Mouse (Mus musculus) liver, embryonic 14.5 days (tissue): ENCODE results near the gene L1cam. TPM values are rescaled to one million over a fixed set of nuclear protein-coding genes. Genes with fewer than 3 reads are reported as not detected.

Experiments
- ATAC-seq: fragments of 200-750 bp; cut with Nextera tagmentation; 2 replicates; pipeline ENCODE4 v1.8.0; 2017; ENCODE audit warnings: moderate number of reproducible peaks, mild to moderate bottlenecking, moderate library complexity; ENCODE audit not compliant: insufficient read depth
- DNase-seq, 3 experiments: peaks; one replicate each; pipeline ENCODE4 v3.0.0-alpha.2; 2012 to 2013; ENCODE audit warnings: low read depth in 3 of 3, low spot score in 3 of 3
- H3K27ac ChIP-seq: fragments of 300-500 bp; sonication (generic); 2 replicates; pipeline ENCODE4 v1.5.1; 2014; ENCODE audit warnings: moderate library complexity, mild to moderate bottlenecking, control low read depth, inconsistent platforms
- H3K27me3 ChIP-seq: fragments of 300-500 bp; sonication (generic); 2 replicates; pipeline ENCODE4 v1.6.1; 2014; ENCODE audit warnings: mild to moderate bottlenecking, low read length, moderate library complexity; ENCODE audit not compliant: control insufficient read depth, insufficient read depth
- H3K36me3 ChIP-seq: fragments of 300-500 bp; sonication (generic); replicated peaks from 2 replicates; pipeline ENCODE4 v1.6.1; 2014; ENCODE audit warnings: low read depth; ENCODE audit not compliant: control insufficient read depth, insufficient read depth
- H3K4me1 ChIP-seq, 2 experiments: fragments of 200-500 bp in 1 of 2; fragments of 300-500 bp in 1 of 2; sonication (generic) in 1 of 2; replicated peaks; 2 replicates each; pipeline ENCODE4 v1.6.1; 2012 to 2014; ENCODE audit warnings: antibody characterized with exemption in 1 of 2, inconsistent platforms in 1 of 2, low read length in 1 of 2; ENCODE audit not compliant: control insufficient read depth in 2 of 2, insufficient read depth in 2 of 2
- H3K4me2 ChIP-seq: fragments of 300-500 bp; sonication (generic); 2 replicates; pipeline ENCODE4 v1.6.1; 2014; ENCODE audit warnings: low read depth, mild to moderate bottlenecking, control low read depth, moderate library complexity
- H3K4me3 ChIP-seq, 2 experiments: fragments of 200-500 bp in 1 of 2; fragments of 300-500 bp in 1 of 2; sonication (generic) in 1 of 2; 2 replicates each; pipeline ENCODE4 v1.5.1; 2012 to 2014; ENCODE audit warnings: low read depth in 2 of 2, low read length in 2 of 2, mild to moderate bottlenecking in 2 of 2, control low read depth in 1 of 2, inconsistent platforms in 1 of 2, moderate library complexity in 1 of 2; ENCODE audit not compliant: insufficient read depth in 1 of 2
- H3K9ac ChIP-seq: fragments of 300-500 bp; sonication (generic); replicated peaks from 2 replicates; pipeline ENCODE4 v1.6.1; 2014; ENCODE audit warnings: mild to moderate bottlenecking, control low read depth, moderate library complexity
- H3K9me3 ChIP-seq: fragments of 300-500 bp; sonication (generic); 2 replicates; pipeline ENCODE4 v1.6.1; 2016; ENCODE audit warnings: low read length, mixed read lengths; ENCODE audit not compliant: control insufficient read depth
- CTCF ChIP-seq: IDR thresholded peaks from 2 replicates; pipeline ENCODE4 v1.5.1; 2016; ENCODE audit warnings: antibody characterized with exemption, low read depth, control low read depth
- EP300 ChIP-seq: IDR thresholded peaks from 2 replicates; pipeline ENCODE4 v1.6.1; 2016; ENCODE audit warnings: antibody characterized with exemption, low read depth
- WGBS: fragments of 180-500 bp; shearing (Covaris S2); extraction: QIAGEN DNeasy Blood & Tissue Kit; methylation state at CpG from one replicate; pipeline ENCODE4 v1.1.7; 2014; ENCODE audit not compliant: insufficient replicate concordance; 5-methylcytosine and 5-hydroxymethylcytosine counted together
- polyA plus RNA-seq, 2 experiments: library from polyadenylated mRNA; depleted of rRNA in 1 of 2; stranded (reverse) in 1 of 2; unstranded in 1 of 2; fragments of >200 nt; fragmentation: Nextera tagmentation in 1 of 2; extraction: Ambion mirVana in 1 of 2; gene quantifications; 2 replicates each; pipeline versions ENCODE4 v1.2.1 to v1.2.3; 2012 to 2014

Gene L1cam
- polyA plus RNA-seq, 2 experiments, result 0.18 to 0.20 TPM

DNA sequence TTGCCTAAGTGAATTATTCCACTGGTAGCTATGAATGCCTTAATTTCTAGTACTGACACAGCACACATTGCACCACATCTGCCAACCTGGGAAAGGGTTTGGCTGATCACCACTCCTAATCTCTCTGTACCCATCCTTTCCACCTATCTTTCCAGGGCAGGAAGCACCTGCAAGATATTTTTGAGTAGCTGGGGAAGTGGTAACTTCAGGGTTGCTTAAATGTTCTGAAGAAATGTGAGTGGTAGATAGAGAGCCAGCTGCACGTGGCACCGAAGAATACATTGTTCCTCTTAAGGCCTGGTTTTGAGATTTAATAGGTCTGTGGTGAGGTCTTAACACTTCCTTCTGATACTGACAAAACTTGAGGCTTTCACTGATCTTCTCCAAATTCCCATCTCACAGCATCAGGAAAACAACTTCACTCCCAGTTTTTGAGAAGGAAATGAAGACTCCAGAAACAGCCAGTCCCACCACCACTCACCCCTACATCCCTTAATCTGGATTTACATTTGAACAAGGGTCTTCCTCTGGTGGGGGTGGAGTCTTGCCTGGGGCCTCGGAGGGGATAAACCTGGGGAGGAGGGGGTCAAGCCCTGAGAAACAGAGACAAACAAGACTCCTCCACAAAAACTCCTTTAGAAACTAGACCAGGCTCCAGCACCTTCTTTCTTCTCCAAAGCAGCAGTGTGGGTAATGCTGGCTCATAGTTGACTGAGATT lies 79.2 kb downstream of the L1cam start:
- no peak overlapping the region for H3K9ac ChIP-seq
- no peaks in the 10 kb centered on the region for H3K36me3 ChIP-seq
- ATAC-seq, result no peak
- no peak overlapping the region for H3K27ac ChIP-seq
- TF ChIP-seq CTCF (no peak), EP300 (no peak)
- H3K9me3 ChIP-seq, result no peaks in the 10 kb centered on the region
- peaks cover 0 to 4% of the 10 kb centered on the region in 2 experiments; a peak in 1 of 4 replicates for H3K4me1 ChIP-seq
- H3K4me2 ChIP-seq, result no peak overlapping the region
- no peak overlapping the region for H3K4me3 ChIP-seq
- H3K27me3 ChIP-seq, result no peaks in the 10 kb centered on the region
- DNase-seq, result no peak
- 8% methylated on average over 3 of the region's 3 CpGs for WGBS

DNA sequence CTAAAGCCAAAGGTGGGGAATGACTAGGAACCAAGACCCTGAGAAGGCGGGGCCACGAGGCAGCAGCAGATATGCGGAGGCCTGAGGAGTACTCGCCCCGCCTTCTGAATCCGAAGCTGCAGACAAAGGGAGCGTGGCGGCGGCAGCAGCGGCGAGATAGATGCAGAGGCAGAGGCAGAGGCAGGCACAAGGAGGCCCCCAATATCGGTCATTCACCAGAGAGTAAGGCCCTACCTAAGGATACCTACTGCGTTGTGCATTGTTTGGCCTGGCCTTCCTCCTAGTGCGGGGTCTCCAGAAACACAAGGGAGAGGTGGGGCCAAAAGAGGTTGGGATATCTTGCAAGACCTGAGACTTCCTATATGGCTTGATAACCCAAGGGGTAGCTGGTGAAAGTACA lies 80.8 kb downstream of the L1cam start:
- H3K9ac ChIP-seq, result no peak overlapping the region
- no peak for DNase-seq
- H3K4me3 ChIP-seq, result no peak overlapping the region
- no peaks in the 10 kb centered on the region for H3K36me3 ChIP-seq
- H3K4me2 ChIP-seq, result no peak overlapping the region
- no peaks in the 10 kb centered on the region for H3K9me3 ChIP-seq
- H3K4me1 ChIP-seq, result peaks cover 0 to 4% of the 10 kb centered on the region in 2 experiments; a peak in 1 of 4 replicates
- WGBS, result 10% methylated on average over 14 of the region's 14 CpGs
- no peak for ATAC-seq
- no peak overlapping the region for H3K27ac ChIP-seq
- no peaks in the 10 kb centered on the region for H3K27me3 ChIP-seq
- TF ChIP-seq EP300 (no peak), CTCF (no peak)

DNA sequence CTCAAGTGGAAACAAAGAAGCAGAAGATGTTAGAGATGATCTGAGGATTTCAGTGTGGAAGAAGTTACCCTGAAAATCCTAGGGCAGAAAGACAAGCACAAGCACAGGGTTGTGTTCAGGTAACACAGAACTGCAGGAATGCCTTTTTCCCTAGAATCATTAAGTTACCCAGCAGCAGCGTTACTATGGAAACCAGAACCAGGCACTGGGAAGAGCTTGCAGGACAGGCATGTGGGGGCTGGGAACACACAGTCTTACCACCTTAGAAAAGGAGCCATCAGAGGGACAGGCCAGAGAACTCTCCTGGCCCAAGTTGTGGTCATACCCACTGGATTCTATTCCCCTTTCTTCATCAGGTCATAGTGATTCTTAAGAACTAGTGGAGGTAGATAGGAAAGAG lies 90.1 kb downstream of the L1cam start:
- H3K27me3 ChIP-seq, result no peaks in the 10 kb centered on the region
- ATAC-seq (no peak), DNase-seq (no peak)
- no peak overlapping the region for H3K9ac ChIP-seq
- H3K27ac ChIP-seq, result no peak overlapping the region
- no peaks in the 10 kb centered on the region for H3K9me3 ChIP-seq
- H3K36me3 ChIP-seq, result no peaks in the 10 kb centered on the region
- H3K4me1 ChIP-seq, result no peaks in the 10 kb centered on the region
- TF ChIP-seq EP300 (no peak), CTCF (no peak)
- WGBS, result 69% methylated on average over 1 of the region's 1 CpGs
- H3K4me2 ChIP-seq, result no peak overlapping the region
- H3K4me3 ChIP-seq, result no peak overlapping the region

Other genes with a start within 250 kb of the L1cam start
- 0.89 and 0.93 TPM in 2 replicates for gene Pnck, start 236.0 kb downstream of the L1cam start, polyA plus RNA-seq (2012; rRNA removed)
- gene Pnck, start 236.0 kb downstream of the L1cam start, polyA plus RNA-seq (2014; fragmentation: Nextera tagmentation; extraction: Ambion mirVana), result 0.96 TPM in 2 replicates
- gene Slc6a8, start 223.0 kb downstream of the L1cam start, polyA plus RNA-seq (2012; rRNA removed), result 1.7 and 2.0 TPM in 2 replicates
- gene Slc6a8, start 223.0 kb downstream of the L1cam start, polyA plus RNA-seq (2014; fragmentation: Nextera tagmentation; extraction: Ambion mirVana), result 0.29 and 0.34 TPM in 2 replicates
- gene Bcap31, start 179.9 kb downstream of the L1cam start, polyA plus RNA-seq (2012; rRNA removed), result 31.6 and 41.7 TPM in 2 replicates
- gene Bcap31, start 179.9 kb downstream of the L1cam start, polyA plus RNA-seq (2014; fragmentation: Nextera tagmentation; extraction: Ambion mirVana), result 136 and 137 TPM in 2 replicates
- gene Abcd1, start 179.5 kb downstream of the L1cam start, polyA plus RNA-seq (2012; rRNA removed), result 5.9 and 6.1 TPM in 2 replicates
- gene Abcd1, start 179.5 kb downstream of the L1cam start, polyA plus RNA-seq (2014; fragmentation: Nextera tagmentation; extraction: Ambion mirVana), result 6.5 and 6.6 TPM in 2 replicates
- 0.26 and 0.31 TPM in 2 replicates for gene Plxnb3, start 139.0 kb downstream of the L1cam start, polyA plus RNA-seq (2012; rRNA removed)
- 0.08 and 0.14 TPM in 2 replicates for gene Plxnb3, start 139.0 kb downstream of the L1cam start, polyA plus RNA-seq (2014; fragmentation: Nextera tagmentation; extraction: Ambion mirVana)
- 0.04 and 0.12 TPM in 2 replicates for gene Srpk3, start 121.7 kb downstream of the L1cam start, polyA plus RNA-seq (2012; rRNA removed)
- 0.05 and 0.11 TPM in 2 replicates for gene Srpk3, start 121.7 kb downstream of the L1cam start, polyA plus RNA-seq (2014; fragmentation: Nextera tagmentation; extraction: Ambion mirVana)
- gene Idh3g, start 109.2 kb downstream of the L1cam start, polyA plus RNA-seq (2012; rRNA removed), result 143 TPM in 2 replicates
- gene Idh3g, start 109.2 kb downstream of the L1cam start, polyA plus RNA-seq (2014; fragmentation: Nextera tagmentation; extraction: Ambion mirVana), result 128 and 140 TPM in 2 replicates
- gene Ssr4, start 109.1 kb downstream of the L1cam start, polyA plus RNA-seq (2012; rRNA removed), result 117 and 139 TPM in 2 replicates
- 200 and 203 TPM in 2 replicates for gene Ssr4, start 109.1 kb downstream of the L1cam start, polyA plus RNA-seq (2014; fragmentation: Nextera tagmentation; extraction: Ambion mirVana)
- gene Pdzd4, start 71.1 kb downstream of the L1cam start, polyA plus RNA-seq (2012; rRNA removed), result 0.23 and 0.30 TPM in 2 replicates
- gene Pdzd4, start 71.1 kb downstream of the L1cam start, polyA plus RNA-seq (2014; fragmentation: Nextera tagmentation; extraction: Ambion mirVana), result 0.08 TPM in 1 of 2 replicates, not detected in the other
- gene Avpr2, start 4.0 kb downstream of the L1cam start, polyA plus RNA-seq (2012; rRNA removed), result 0.01 TPM in 1 of 2 replicates, not detected in the other
- gene Avpr2, start 4.0 kb downstream of the L1cam start, polyA plus RNA-seq (2014; fragmentation: Nextera tagmentation; extraction: Ambion mirVana), result not detected in 2 replicates
- gene Arhgap4, start 25.8 kb upstream of the L1cam start, polyA plus RNA-seq (2012; rRNA removed), result 7.2 and 7.8 TPM in 2 replicates
- 3.5 and 4.9 TPM in 2 replicates for gene Arhgap4, start 25.8 kb upstream of the L1cam start, polyA plus RNA-seq (2014; fragmentation: Nextera tagmentation; extraction: Ambion mirVana)
- gene Naa10, start 25.8 kb upstream of the L1cam start, polyA plus RNA-seq (2012; rRNA removed), result 64.1 and 73.0 TPM in 2 replicates
- 81.1 and 81.3 TPM in 2 replicates for gene Naa10, start 25.8 kb upstream of the L1cam start, polyA plus RNA-seq (2014; fragmentation: Nextera tagmentation; extraction: Ambion mirVana)
- gene Renbp, start 34.7 kb upstream of the L1cam start, polyA plus RNA-seq (2012; rRNA removed), result 7.3 and 10.4 TPM in 2 replicates
- gene Renbp, start 34.7 kb upstream of the L1cam start, polyA plus RNA-seq (2014; fragmentation: Nextera tagmentation; extraction: Ambion mirVana), result 13.7 and 14.8 TPM in 2 replicates
- 28.9 and 33.2 TPM in 2 replicates for gene Hcfc1, start 70.3 kb upstream of the L1cam start, polyA plus RNA-seq (2012; rRNA removed)
- 35.1 and 42.8 TPM in 2 replicates for gene Hcfc1, start 70.3 kb upstream of the L1cam start, polyA plus RNA-seq (2014; fragmentation: Nextera tagmentation; extraction: Ambion mirVana)
- 19.9 and 20.2 TPM in 2 replicates for gene Irak1, start 127.8 kb upstream of the L1cam start, polyA plus RNA-seq (2012; rRNA removed)
- 15.5 and 17.0 TPM in 2 replicates for gene Irak1, start 127.8 kb upstream of the L1cam start, polyA plus RNA-seq (2014; fragmentation: Nextera tagmentation; extraction: Ambion mirVana)
- gene Opn1mw, start 231.4 kb upstream of the L1cam start, polyA plus RNA-seq (2012; rRNA removed), result not detected in 2 replicates
- gene Opn1mw, start 231.4 kb upstream of the L1cam start, polyA plus RNA-seq (2014; fragmentation: Nextera tagmentation; extraction: Ambion mirVana), result not detected in 2 replicates
- gene Mecp2, start 239.3 kb upstream of the L1cam start, polyA plus RNA-seq (2012; rRNA removed), result 2.2 and 3.2 TPM in 2 replicates
- gene Mecp2, start 239.3 kb upstream of the L1cam start, polyA plus RNA-seq (2014; fragmentation: Nextera tagmentation; extraction: Ambion mirVana), result 4.4 and 6.0 TPM in 2 replicates